Mouse (Mus musculus) testis, adult 2 months (tissue): ENCODE results near the gene Gsta3. TPM values are rescaled to one million over a fixed set of nuclear protein-coding genes. Genes with fewer than 3 reads are reported as not detected.
"Not testable (repeated sequence)": the region's sequence is repeated elsewhere in the genome, so short reads cannot be mapped to it uniquely, and the experiment has no call there.

ENCODE experiments used
- H3K27ac ChIP-seq: fragments of 200-500 bp; 2 replicates; pipeline ENCODE4 v1.5.1; 2012; ENCODE audit warnings: low read depth, low read length; ENCODE audit not compliant: control insufficient read depth, insufficient read depth
- H3K27me3 ChIP-seq: fragments of 200-500 bp; 2 replicates; pipeline ENCODE4 v1.6.1; 2012; ENCODE audit warnings: mild to moderate bottlenecking, low read length, moderate library complexity; ENCODE audit not compliant: control insufficient read depth, insufficient read depth
- H3K36me3 ChIP-seq: fragments of 200-500 bp; 2 replicates; pipeline ENCODE4 v1.6.1; 2012; ENCODE audit warnings: mild to moderate bottlenecking, low read length; ENCODE audit not compliant: control insufficient read depth, insufficient read depth
- H3K4me1 ChIP-seq: fragments of 200-500 bp; 2 replicates; pipeline ENCODE4 v1.6.1; 2012; ENCODE audit warnings: low read length; ENCODE audit not compliant: control insufficient read depth, insufficient read depth
- H3K4me3 ChIP-seq: fragments of 200-500 bp; 2 replicates; pipeline ENCODE4 v1.5.1; 2012; ENCODE audit warnings: low read depth, mild to moderate bottlenecking, low read length, moderate library complexity, mixed read lengths; ENCODE audit not compliant: control insufficient read depth
- CTCF ChIP-seq: fragments of 200-500 bp; IDR thresholded peaks from 2 replicates; pipeline ENCODE4 v1.5.1; 2012; ENCODE audit warnings: low read depth, mild to moderate bottlenecking, inconsistent platforms, low read length, moderate library complexity; ENCODE audit not compliant: control insufficient read depth, insufficient read depth, insufficient replicate concordance
- POLR2A ChIP-seq: fragments of 200-500 bp; IDR thresholded peaks from 2 replicates; pipeline ENCODE4 v1.6.1; 2012; ENCODE audit warnings: low read depth, mild to moderate bottlenecking, inconsistent platforms, low read length, moderate library complexity; ENCODE audit not compliant: control insufficient read depth
- polyA plus RNA-seq: library from polyadenylated mRNA; depleted of rRNA; stranded (reverse); fragments of >200 nt; gene quantifications from 2 replicates; pipeline ENCODE4 v1.2.3, GENCODE M21; 2012; rRNA removed

Gsta3 gene
- polyA plus RNA-seq: 14.8 and 15.7 TPM in 2 replicates

DNA sequence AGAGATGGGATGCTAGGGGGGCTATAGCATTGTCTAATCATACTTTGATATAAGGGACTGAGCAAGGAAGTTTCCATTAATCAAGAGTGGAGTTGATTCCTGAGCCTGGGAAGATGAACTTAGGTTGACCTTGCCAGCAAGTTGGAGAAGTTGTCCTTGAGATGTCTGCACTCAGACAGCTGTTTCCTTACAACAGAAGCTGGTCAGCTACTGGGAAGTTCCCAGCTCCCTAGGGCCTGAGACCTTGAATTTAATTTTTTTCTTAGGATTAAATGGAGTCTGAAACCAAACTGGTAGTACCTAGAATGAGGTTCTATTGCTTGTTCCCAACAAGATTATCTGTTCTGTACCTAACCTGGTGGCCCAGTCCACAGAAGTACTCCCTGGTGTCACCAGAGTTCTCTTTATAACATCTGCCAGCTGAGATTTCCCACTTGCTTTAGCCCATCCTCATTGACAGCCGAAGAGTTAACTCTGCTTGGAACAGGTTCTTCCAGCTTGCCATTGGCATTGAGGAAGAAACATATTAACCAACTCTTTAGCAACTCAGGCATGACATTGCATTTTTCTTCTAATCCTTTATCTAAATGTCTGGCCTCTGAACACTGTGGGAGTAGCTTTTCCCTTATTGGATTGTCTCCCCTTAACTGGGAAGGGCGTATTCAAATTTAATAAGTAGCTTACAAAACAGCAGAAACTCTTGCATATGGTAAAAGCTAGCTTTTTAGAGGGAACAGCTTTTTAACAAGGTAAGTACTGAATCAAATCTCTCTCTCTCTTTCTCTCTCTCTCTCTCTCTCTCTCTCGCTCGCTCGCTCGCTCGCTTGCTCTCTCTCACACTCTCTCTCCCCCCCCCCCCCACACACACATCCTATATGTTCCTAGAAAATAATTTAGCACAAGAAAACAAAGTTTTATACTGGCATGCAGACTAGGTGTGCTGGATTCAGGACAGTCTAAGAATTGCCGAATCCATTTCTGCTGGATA lies at the start of gene Gsta3:
Gene Gsta3 (plus strand): TSS at position 679 of the 988 bp plus-strand sequence.
- peak within 1 kb of the TSS; percentile 32; the same call in 1 of the 2 replicates for H3K27ac ChIP-seq
- TF ChIP-seq POLR2A (no peak), CTCF (no peak)
- H3K27me3 ChIP-seq: no peaks in the 10 kb centered on the region
- no peaks in the 10 kb centered on the region; the same call in 1 of the 2 replicates for H3K4me1 ChIP-seq
- H3K4me3 ChIP-seq: no peak within 1 kb of the TSS
- no peaks in the 10 kb centered on the region for H3K36me3 ChIP-seq

DNA sequence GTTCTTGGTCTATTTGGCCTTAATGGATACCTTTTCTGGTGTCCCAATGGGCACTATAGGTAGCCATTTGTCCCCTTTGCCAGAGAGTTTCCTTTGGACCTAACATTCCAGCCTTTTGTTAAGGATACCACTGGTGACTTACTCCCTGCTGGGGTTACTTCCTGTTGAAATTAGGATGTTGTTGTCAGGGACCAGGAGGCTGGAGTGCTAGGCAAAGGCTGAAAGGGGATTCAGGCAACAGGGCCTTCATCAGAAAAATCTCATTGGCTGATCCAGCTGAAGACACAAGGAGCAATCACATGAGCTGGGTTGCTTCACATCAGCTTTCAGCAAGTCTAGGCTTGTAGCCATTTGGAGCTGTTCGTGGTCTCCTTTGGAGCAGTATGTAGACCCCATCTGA lies 34.1 kb upstream of the Gsta3 start:
- H3K4me1 ChIP-seq: no peaks in the 10 kb centered on the region
- H3K36me3 ChIP-seq: no peaks in the 10 kb centered on the region

DNA sequence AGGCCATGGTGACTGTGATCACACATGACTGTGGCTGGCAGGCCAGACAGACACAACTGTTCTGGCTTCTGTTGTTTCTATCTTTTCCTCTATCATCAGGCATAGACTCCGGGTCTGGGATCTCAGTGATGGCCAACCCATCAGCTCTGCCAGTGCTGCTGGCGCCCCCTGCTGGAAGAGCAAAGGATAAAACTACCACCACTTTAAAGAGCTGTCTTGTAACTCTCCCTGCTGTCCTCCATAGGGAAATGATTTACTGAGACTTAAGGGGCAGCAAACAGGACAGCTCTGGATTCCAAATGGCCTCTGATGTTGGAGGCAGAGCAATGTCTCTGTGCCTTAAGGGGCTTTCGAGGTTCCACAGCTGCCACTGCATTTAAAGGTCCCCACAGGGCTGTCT lies 26.9 kb upstream of the Gsta3 start:
- not testable (repeated sequence) for H3K27me3 ChIP-seq, H3K4me1 ChIP-seq

More for the DNA sequence above, 34.1 kb upstream of the Gsta3 start:
- TF ChIP-seq CTCF (no peak), POLR2A (no peak)
- Histone ChIP-seq H3K27me3 (no peaks in the 10 kb centered on the region), H3K27ac (no peak overlapping the region), H3K4me3 (no peak overlapping the region)

DNA sequence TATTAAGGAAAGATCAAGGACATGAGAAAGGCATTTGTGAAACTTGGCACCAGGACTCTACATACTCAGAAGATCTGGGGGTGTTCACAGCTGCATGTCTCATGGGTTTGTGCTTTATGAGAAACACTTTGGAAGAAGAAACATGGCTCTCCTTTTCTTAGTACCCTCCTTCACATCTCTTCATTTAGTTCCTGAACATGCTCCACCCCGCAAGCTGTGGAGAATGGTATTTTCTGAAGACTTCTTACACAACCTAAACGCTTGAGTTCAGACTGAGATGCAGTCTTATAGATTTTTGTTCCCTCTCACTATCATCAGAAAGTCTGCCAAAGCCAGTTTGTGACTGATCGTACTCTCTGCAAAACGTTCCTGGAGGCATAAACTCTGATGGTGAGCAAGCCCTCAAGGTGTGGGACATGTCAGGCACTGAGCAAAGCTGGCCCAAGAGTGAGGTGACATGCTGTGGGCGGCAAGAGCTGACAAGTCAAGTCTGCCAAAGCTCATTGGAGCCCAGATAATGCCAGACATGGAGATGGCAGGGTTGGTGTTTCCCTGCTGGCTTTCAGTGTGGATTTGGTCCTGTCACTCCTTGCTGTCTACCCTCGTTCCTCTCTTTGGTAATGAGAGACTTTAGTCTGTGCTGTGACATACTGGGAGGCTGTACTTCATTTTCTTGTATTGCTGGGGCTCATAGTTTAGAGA lies 26.2 kb upstream of the Gsta3 start:
- not testable (repeated sequence) for H3K4me3 ChIP-seq, H3K4me1 ChIP-seq, H3K36me3 ChIP-seq, H3K27ac ChIP-seq, H3K27me3 ChIP-seq

More for the DNA sequence above, 26.9 kb upstream of the Gsta3 start:
- not testable (repeated sequence) for H3K36me3 ChIP-seq, H3K4me3 ChIP-seq, H3K27ac ChIP-seq

DNA sequence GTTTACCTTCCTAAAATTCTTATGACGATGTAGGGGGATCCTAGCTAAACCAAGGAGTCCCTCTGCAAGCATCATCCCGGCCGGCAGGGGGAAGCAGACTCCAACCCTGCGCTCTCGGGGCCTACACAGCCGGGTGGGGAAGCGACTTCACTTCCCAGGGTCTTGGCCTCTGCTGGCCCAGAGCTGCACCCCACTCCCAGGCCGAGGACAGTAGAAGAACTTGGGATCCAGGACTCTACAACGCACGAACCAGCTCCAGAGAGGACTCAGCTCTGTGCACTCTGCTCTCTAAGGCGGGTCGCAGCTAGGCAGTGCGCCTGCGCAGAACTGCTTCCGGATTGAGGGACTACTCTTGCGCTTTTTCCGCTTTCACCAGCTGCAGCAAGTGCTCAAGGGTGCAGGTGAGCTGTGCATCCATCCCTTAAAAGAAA lies 21.9 kb upstream of the Gsta3 start, which contains the start of gene Tmem14a:
Gene Tmem14a (plus strand): TSS at position 87 of the 431 bp plus-strand sequence.
- H3K27me3 ChIP-seq: no peaks in the 10 kb centered on the region
- TF ChIP-seq POLR2A (peak; percentile 51; the same call in 1 of the 2 replicates), CTCF (peak; percentile 69; the same call in 1 of the 2 replicates)
- H3K27ac ChIP-seq: peak within 1 kb of the TSS; percentile 83
- 0 out of 2 replicates have a peak, but pooled peaks cover 2% of the 10 kb centered on the region for H3K4me1 ChIP-seq
- peak within 1 kb of the TSS; percentile 88 for H3K4me3 ChIP-seq
- H3K36me3 ChIP-seq: no peaks in the 10 kb centered on the region

DNA sequence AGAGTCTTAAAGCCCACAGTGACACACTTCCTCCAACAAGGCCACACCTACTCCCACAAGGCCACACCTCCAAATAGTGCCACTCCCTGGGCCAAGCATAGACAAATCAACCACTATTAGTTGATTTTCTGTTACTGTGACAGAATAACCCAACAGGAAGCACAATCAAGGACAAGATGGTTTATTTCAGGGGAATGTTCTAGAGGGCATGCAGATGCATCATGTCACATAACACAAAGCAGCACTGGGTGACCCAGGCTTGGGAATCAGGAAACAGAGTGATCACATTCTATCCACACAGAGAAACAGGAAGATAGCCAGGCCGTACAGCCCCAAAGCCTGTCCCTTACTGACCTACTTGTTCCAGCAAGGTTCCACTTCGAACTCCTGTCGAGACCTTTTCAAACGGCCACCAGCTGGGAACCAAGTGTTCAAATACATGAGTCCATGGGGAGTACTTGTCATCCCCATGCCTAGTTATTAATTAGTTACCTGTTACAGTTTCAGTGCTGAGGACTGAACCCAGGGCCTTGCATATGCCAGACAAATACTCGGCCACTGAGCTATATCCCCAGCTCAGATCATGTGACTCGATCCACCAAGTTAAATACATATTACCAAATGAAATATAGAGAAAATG lies 12.5 kb upstream of the Gsta3 start:
- TF ChIP-seq POLR2A (no peak), CTCF (no peak)

DNA sequence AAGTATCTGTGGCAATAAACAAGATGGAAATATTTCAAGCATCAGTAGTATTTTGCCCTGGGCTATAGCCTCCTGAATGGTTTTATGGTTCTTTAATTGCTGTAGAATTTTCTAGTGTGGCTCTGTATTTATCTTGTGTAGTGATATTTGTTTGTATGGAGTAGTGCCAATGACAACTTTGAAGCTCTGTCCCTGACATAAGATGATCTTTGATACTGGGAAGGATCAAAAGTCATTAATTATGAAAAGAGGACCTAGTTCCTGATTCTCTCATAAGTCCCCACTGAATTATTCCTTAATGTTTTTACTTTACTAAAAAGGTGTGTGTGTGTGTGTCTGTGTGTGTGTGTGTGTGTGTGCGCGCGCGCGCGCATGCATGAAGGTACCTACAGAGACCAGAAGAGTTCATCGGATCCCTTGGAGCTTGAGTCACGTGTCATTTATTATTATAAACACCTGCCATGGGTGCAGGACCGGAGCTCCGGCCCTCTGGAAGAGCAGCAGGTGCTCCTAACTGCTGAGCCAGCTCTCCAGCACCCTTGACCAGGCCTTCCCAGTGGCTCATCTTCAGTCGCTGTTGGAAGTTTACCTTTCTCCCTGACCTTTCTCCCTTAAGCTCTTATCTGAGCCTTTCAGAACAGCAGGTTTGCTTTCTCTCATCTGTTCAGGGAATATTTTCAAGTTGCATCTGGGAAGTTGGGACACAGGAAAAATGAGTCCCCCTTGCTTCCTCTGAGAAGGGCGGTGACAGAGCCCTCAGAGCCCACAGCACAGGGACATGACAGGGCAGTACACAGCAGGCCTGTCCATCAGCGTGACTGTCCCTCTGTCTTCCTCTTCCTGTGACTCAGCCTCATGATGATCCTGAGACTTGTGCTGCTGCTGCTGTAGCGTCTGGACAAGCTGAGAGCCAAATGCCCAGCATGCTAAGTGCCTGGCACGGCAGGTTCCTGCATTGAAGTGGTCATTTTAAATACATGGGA lies 11.4 kb upstream of the Gsta3 start:
- H3K36me3 ChIP-seq, H3K4me3 ChIP-seq, H3K27me3 ChIP-seq, H3K4me1 ChIP-seq, H3K27ac ChIP-seq: not testable (repeated sequence)

More for the DNA sequence above, 12.5 kb upstream of the Gsta3 start:
- no peaks in the 10 kb centered on the region for H3K27me3 ChIP-seq
- H3K4me3 ChIP-seq: no peak overlapping the region
- no peaks in the 10 kb centered on the region for H3K36me3 ChIP-seq
- H3K4me1 ChIP-seq: no peaks in the 10 kb centered on the region
- H3K27ac ChIP-seq: no peak overlapping the region
